Mouse (Mus musculus): Measurements from ENCODE around the gene Synrg. TPM values are rescaled to one million over a fixed set of nuclear protein-coding genes. Genes with fewer than 3 reads are reported as not detected.

Synrg gene
- total RNA-seq, 1 experiment from 2014 or later = 18.2 TPM

DNA sequence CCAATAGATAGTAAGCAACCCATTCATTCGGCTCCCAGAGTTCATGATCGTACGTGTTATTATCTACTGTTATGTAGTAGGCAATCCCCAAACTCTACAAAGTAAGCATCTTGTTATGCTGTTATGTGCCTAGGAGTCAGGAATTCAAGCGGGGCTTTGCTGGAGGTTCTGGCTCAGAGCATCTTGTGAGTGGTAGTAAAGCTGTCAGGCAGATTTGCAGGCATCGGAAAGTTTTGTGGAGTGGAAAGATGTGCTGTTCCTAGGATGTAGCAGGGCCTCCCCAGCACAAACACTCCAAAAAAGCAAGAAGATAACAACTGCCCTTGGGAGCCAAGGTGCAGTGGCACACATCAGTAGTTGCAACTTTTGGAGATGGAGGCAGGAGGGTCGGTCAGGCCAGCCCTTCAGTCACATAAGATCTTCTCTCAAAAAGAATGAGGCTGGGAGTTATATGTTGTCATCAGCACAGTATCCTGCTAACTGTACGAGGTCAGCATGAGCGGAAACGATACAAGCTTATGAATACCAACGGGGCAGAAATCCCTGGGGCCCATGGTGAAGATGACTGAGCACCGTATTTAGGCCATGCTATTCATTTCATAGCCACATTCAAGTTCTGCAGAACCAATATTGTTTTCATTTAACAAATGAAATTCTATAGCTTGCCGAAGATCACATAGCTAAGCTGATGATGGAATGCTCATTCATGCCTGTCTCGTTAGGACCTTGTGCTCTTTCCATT lies 12.2 kb downstream of the Synrg start:
- ATAC-seq (replicated peaks; ENCODE audit: insufficient number of reproducible peaks, low FRiP score, low TSS enrichment, poor library complexity, severe bottlenecking) = no peak

GRCm38 (mm10) chr11:83977810-83978209 lies 13.6 kb downstream of the Synrg start:
- ATAC-seq (replicated peaks; ENCODE audit: insufficient number of reproducible peaks, low FRiP score, low TSS enrichment, poor library complexity, severe bottlenecking) = no peak

DNA sequence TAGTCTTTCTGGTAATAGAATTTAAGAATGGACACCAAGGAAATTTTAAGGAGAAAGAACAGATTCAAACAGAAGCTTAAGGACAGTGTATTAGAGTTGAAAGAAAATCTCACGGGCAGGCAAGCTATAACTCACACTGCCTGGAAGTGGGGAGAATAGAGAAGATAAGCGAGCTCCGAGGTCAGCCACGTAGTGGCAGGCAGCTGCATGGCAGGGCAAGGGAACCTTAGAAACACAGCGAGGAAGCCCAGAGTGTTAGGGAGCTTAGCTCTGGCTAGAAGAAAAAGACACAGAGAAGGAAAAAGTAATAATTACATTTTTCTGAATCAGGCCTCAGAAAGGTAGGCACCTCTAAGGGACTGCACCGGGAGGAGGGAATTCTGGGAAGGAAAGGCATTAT lies 15.8 kb downstream of the Synrg start:
- ATAC-seq (replicated peaks; ENCODE audit: insufficient number of reproducible peaks, low FRiP score, low TSS enrichment, poor library complexity, severe bottlenecking) = no peak

DNA sequence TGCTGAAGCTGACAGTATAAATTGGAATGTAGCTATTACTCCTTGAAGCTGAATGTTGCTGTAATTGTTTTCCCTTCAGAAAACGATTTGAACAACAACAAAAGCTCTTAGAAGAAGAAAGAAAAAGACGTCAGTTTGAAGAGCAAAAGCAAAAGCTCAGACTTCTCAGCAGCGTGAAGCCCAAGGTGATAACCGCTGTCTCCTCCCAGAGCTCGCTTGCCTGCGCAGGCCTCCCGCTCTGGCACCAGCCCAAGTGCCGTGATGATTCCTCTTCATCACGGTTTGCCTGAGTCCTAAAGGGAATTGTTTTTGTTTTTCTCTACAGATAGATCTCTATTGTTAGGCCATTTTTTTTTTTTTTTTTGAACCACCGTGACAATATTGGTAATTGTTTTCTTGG lies 17.1 kb downstream of the Synrg start:
- ATAC-seq (replicated peaks; ENCODE audit: insufficient number of reproducible peaks, low FRiP score, low TSS enrichment, poor library complexity, severe bottlenecking) = no peak

GRCm38 (mm10) chr11:83991701-83992100 lies 27.5 kb downstream of the Synrg start:
- no peak for ATAC-seq (replicated peaks; ENCODE audit: insufficient number of reproducible peaks, low FRiP score, low TSS enrichment, poor library complexity, severe bottlenecking)

GRCm38 (mm10) chr11:83993428-83993827 lies 29.2 kb downstream of the Synrg start:
- ATAC-seq (replicated peaks; ENCODE audit: insufficient number of reproducible peaks, low FRiP score, low TSS enrichment, poor library complexity, severe bottlenecking) = no peak

GRCm38 (mm10) chr11:83994481-83994880 lies 30.3 kb downstream of the Synrg start:
- ATAC-seq (replicated peaks; ENCODE audit: insufficient number of reproducible peaks, low FRiP score, low TSS enrichment, poor library complexity, severe bottlenecking) = no peak

- no peak for ATAC-seq (replicated peaks; ENCODE audit: insufficient number of reproducible peaks, low FRiP score, low TSS enrichment, poor library complexity, severe bottlenecking)
Measured at GRCm38 (mm10) chr11:83995535-83995950, 31.3 kb downstream of the Synrg start.

DNA sequence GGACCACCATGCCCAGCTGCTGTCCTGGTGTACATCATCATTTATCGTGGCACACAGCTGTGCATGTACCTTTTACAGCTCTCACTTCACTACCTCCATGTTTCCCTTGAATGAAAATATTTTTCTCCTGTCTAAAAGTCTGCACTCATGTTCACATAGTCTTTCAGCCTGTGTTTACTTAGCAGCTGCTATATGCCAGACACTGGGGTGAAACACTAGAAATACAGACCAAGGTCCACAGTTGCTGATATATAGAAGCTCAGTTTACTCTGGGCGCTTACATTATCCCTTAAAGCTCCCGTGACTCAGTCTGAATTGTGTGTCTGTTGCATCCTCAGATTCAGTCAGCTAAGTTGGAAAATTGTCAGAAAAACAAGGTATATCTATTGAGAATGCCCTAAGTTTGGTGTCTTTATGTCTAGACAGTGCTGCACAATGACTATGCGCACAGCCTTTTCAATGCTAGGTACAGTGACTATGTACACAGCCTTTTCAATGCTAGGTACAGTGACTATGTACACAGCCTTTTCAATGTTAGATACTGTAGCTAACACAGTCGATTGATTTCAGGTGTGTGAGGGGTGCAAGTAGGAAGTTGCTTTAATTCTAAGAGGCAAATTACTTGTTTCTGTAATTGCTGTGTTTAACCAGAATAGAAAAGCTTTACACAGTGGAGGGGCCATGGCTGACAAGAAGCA lies 33.1 kb downstream of the Synrg start:
- ATAC-seq (replicated peaks; ENCODE audit: insufficient number of reproducible peaks, low FRiP score, low TSS enrichment, poor library complexity, severe bottlenecking) = no peak

DNA sequence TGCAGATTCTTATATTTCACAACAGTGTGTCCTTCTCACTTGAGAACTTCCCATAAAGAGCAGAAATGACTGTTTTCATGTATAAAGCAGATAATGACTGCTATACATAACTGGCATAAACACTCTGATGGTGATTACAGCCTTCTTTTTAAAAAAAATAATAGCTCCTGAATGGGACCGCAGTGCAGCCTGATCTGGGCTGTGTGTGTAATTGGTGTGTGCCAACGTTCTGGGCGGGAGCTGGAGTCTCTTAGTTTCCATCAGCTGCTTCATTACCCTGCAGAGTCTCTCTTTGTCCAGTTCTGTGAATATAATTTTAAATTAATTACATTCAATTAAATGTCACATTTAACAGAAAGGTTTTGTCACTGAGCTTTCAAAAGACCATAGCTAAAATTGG lies 34.8 kb downstream of the Synrg start:
- ATAC-seq (replicated peaks; ENCODE audit: insufficient number of reproducible peaks, low FRiP score, low TSS enrichment, poor library complexity, severe bottlenecking) = no peak

GRCm38 (mm10) chr11:83999411-83999915 lies 35.2 kb downstream of the Synrg start:
- no peak for ATAC-seq (replicated peaks; ENCODE audit: insufficient number of reproducible peaks, low FRiP score, low TSS enrichment, poor library complexity, severe bottlenecking)

GRCm38 (mm10) chr11:84001257-84001656 lies 37.0 kb downstream of the Synrg start:
- ATAC-seq (replicated peaks; ENCODE audit: insufficient number of reproducible peaks, low FRiP score, low TSS enrichment, poor library complexity, severe bottlenecking) = no peak

GRCm38 (mm10) chr11:84003986-84004385 lies 39.8 kb downstream of the Synrg start:
- ATAC-seq (replicated peaks; ENCODE audit: insufficient number of reproducible peaks, low FRiP score, low TSS enrichment, poor library complexity, severe bottlenecking) = no peak

DNA sequence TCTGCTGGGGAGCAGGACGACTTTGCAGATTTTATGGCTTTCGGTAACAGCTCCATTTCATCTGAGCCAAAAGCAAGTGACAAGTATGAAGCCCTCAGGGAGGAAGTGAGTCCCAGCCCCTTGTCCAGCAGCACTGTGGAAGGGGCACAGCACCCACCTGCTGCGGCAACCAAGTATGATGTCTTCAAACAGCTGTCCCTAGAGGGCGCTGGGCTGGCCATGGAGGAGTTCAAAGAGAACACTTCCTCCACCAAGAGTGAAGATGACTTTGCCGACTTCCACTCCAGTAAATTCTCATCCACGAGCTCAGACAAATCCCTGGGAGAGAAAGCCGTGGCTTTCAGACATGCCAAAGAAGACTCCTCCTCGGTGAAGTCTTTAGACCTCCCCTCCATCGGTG lies 44.8 kb downstream of the Synrg start:
- no peak for ATAC-seq (replicated peaks; ENCODE audit: insufficient number of reproducible peaks, low FRiP score, low TSS enrichment, poor library complexity, severe bottlenecking)

- ATAC-seq (replicated peaks; ENCODE audit: insufficient number of reproducible peaks, low FRiP score, low TSS enrichment, poor library complexity, severe bottlenecking) = no peak
Measured at GRCm38 (mm10) chr11:84010411-84010810, 46.2 kb downstream of the Synrg start.

DNA sequence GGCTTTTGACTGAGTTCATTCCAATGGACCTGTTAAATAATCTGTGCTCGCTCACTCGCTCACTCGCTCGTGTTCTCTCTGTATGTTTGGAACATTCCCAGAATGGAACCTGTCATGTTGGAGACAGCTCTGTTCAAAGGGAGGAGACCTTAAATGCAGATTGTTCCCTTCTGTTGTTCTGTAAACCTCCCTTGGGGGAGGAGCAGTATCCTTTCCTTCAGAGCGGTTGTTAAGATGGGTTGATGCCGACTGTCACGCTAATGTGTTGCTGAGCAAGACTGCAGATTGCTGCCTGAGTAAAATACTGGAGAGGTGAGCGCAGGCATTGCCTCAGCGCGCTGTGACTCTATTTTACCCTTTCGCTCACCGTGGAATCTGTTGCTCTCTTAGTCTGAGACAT lies 46.8 kb downstream of the Synrg start:
- no peak for ATAC-seq (replicated peaks; ENCODE audit: insufficient number of reproducible peaks, low FRiP score, low TSS enrichment, poor library complexity, severe bottlenecking)

DNA sequence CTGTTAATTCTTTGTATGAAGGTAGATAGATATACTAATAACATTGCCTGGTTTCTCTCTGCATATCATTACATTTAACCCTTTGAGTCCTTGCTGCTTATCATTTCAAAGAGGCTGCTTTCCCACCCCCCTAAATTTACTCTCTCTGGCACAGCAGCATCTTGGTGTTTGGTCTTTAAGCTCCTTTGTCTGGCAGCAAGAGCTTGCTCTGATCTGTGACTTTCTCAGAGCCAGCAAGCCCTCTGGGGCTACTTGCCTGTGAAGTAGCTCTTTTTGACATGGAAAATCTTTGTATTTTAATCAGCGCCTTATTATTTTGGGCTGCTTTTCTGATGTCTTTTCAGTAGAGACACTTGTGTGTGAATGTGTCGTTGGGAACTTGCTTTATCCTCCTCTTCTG lies 47.3 kb downstream of the Synrg start:
- ATAC-seq (replicated peaks; ENCODE audit: insufficient number of reproducible peaks, low FRiP score, low TSS enrichment, poor library complexity, severe bottlenecking) = no peak

DNA sequence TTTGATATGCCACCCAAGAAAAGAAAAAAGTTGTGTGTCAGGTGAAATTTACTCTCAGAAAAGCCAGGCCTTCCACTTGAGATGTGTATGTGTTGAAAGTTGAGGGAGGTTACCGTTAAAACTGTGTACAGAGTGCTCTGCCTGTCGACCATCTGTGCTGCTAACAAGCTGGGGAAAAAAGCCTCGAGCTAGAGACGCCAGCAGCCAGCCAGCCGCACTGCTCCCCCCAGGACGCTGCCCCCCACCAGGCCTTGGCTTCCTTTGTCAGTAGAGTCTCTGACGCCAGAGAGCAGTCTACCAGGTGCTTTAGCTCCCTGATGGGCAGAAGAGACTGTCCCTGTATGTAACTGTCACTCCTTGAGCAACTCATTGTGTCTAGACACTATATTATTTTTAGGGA lies 48.9 kb downstream of the Synrg start:
- ATAC-seq (replicated peaks; ENCODE audit: insufficient number of reproducible peaks, low FRiP score, low TSS enrichment, poor library complexity, severe bottlenecking) = no peak

DNA sequence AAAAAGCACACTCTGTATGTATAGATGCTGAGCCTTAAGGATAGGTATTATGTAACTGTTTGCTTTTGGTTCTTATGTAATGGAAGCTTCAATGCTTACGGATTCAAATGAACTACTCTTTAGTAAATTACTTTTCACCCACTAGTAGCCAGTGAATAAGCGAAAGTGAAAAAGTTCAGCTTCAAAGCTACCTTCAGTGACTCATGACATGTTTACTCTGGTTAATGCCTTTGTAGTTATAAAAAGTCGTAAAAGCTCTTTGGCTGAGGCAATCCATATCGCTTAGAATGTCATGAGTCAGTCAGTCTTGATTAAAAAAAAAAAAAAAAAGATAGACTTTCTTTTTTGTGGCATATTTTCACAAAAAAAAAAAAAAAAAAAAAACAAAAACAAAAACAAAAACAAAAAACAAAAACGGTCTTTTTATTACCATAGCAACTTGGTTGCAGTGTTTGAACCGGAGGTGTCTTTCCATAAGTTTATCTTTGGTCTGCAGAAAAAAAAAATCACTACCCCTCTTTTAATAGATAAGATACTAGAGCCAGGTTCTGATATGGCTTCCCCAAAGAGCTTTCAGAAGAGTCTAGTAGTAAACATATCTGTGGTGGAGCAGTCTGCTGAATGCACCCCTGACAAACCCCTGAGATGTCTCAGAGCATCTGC lies 52.0 kb downstream of the Synrg start:
- no peak for ATAC-seq (replicated peaks; ENCODE audit: insufficient number of reproducible peaks, low FRiP score, low TSS enrichment, poor library complexity, severe bottlenecking)
